Mouse (Mus musculus) thymus, adult 2 months (tissue): ENCODE results near the gene Ccdc167.

Source experiments
- CTCF ChIP-seq: fragments of 200-500 bp; IDR thresholded peaks from 2 replicates; pipeline ENCODE4 v1.5.1; 2012; ENCODE audit warnings: mild to moderate bottlenecking, control low read depth, low read length, moderate library complexity, borderline replicate concordance; ENCODE audit not compliant: control insufficient read depth, poor library complexity, insufficient read depth; ENCODE audit errors: extremely low read depth
- POLR2A ChIP-seq: fragments of 200-500 bp; IDR thresholded peaks from 2 replicates; pipeline ENCODE4 v1.6.1; 2012; ENCODE audit warnings: mild to moderate bottlenecking, low read length, control low read depth, moderate library complexity; ENCODE audit not compliant: control insufficient read depth, poor library complexity, insufficient read depth; ENCODE audit errors: extremely low read depth

GRCm38 (mm10) chr17:29681669-29682068, 35.2 kb downstream of the Ccdc167 start:
- TF ChIP-seq CTCF: no peak
- TF ChIP-seq POLR2A: no peak
